Mouse (Mus musculus): ENCODE measurements around the gene Apol7c. TPM values are rescaled to one million over a fixed set of nuclear protein-coding genes. Genes with fewer than 3 reads are reported as not detected.

Apol7c gene
- not detected for polyA plus RNA-seq (2015; fragmentation: Illumina TruSeq; extraction: RNeasy Lipid Tissue Mini Kit (QIAGEN cat#74804); ENCODE audit: low read depth, low replicate concordance)

DNA sequence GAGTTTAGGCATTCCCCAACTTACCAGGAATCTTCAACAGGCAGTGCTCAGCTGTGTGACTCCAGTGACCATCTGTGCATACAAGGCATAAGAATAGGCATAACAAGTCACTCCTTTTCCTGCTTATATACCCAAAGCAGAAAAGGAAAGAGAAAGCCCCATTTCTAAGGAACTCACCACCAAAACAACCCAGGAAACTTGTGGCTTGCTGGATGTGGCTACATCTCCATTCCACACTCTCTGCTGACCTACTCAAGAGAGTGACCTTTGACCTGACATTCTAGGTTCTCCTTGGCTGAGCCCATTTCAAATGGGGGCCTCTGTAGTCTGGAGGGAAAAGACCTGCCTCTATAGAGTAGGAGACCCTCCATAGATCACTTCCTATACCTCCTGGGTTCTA, at the start of gene Apol7c:
Gene Apol7c (minus strand): TSS at position 101 of the 400 bp plus-strand sequence.

DNA sequence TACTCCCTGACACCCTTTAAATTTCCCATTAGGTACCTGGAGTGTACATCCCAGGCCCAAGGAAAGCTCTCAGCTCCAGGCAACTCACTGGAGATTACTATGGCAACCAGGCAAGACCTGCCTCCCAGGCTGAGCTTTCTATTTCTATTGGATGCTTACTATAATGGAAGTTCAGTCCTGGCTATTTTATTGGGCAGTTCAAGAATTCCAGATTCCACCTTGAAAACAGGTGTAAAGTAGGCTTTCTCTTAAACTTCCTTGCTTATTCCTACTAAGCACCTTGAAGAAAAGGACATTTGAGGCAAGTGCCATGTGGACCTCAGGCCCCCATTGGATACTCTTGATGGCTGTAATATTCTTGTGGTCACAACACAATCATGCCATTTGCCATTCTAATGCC, 28.7 kb upstream of the Apol7c start, which contains the start of gene 1700025B11Rik:
Gene 1700025B11Rik (minus strand): TSS at position 101 of the 400 bp plus-strand sequence.

DNA sequence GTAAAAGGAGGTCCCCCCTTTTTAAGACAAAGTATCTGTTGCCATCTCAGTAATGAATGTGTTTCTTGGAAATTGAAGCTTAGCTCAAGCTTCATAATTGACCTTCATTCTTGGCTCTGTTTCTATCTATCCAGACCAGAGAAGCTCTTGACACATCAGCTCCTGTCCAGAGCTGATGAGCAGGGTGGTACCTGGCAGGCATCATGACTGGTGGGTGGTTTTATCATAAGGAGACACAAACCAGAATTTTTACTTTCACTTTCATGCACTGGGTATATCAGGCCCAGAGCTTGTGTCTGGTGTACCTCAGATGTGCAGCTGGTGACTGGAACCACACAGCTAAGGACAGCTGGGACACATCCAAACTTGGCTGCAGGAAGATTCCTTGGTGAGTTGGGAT, 25.1 kb downstream of the Apol7c start, which contains the start of gene Apol11a:
Gene Apol11a (plus strand): TSS at position 306 of the 400 bp plus-strand sequence.

DNA sequence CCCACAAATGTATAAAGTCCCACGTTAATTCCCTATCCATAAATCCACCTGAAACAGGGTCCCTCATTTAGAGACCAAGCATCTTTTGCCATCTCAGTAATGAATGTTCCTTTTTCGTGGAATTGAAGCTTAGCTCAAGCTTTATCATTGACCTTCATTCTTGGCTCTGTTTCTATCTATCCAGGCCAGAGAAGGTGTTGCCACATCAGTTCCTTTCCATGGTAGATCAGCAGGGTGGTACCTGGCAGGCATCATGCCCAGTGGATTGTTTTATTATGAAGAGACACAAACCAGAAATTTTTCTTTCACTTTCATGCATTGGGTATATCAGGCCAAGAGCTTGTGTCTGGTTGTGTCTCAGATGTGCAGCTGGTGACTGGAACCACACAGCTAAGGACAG, 56.4 kb downstream of the Apol7c start, which contains the start of gene Apol10a:
Gene Apol10a (plus strand): TSS at position 355 of the 400 bp plus-strand sequence.

Other genes starting within 250 kb of the Apol7c start
- 132 TPM for gene Rbfox2, start 226.3 kb downstream of the Apol7c start, polyA plus RNA-seq (2015; fragmentation: Illumina TruSeq; extraction: RNeasy Lipid Tissue Mini Kit (QIAGEN cat#74804); ENCODE audit: low read depth, low replicate concordance)
- gene Apol7a, start 134.2 kb downstream of the Apol7c start, polyA plus RNA-seq (2015; fragmentation: Illumina TruSeq; extraction: RNeasy Lipid Tissue Mini Kit (QIAGEN cat#74804); ENCODE audit: low read depth, low replicate concordance), result 0.19 TPM
- gene Apol9a, start 122.2 kb downstream of the Apol7c start, polyA plus RNA-seq (2015; fragmentation: Illumina TruSeq; extraction: RNeasy Lipid Tissue Mini Kit (QIAGEN cat#74804); ENCODE audit: low read depth, low replicate concordance), result 0.39 TPM
- not detected for gene Apol7b, start 85.8 kb downstream of the Apol7c start, polyA plus RNA-seq (2015; fragmentation: Illumina TruSeq; extraction: RNeasy Lipid Tissue Mini Kit (QIAGEN cat#74804); ENCODE audit: low read depth, low replicate concordance)
- gene Apol10a, start 56.3 kb downstream of the Apol7c start, polyA plus RNA-seq (2015; fragmentation: Illumina TruSeq; extraction: RNeasy Lipid Tissue Mini Kit (QIAGEN cat#74804); ENCODE audit: low read depth, low replicate concordance), result not detected
- gene Apol11a, start 25.0 kb downstream of the Apol7c start, polyA plus RNA-seq (2015; fragmentation: Illumina TruSeq; extraction: RNeasy Lipid Tissue Mini Kit (QIAGEN cat#74804); ENCODE audit: low read depth, low replicate concordance), result not detected
- gene 1700025B11Rik, start 28.6 kb upstream of the Apol7c start, polyA plus RNA-seq (2015; fragmentation: Illumina TruSeq; extraction: RNeasy Lipid Tissue Mini Kit (QIAGEN cat#74804); ENCODE audit: low read depth, low replicate concordance), result not detected
- gene Apol10b, start 62.8 kb upstream of the Apol7c start, polyA plus RNA-seq (2015; fragmentation: Illumina TruSeq; extraction: RNeasy Lipid Tissue Mini Kit (QIAGEN cat#74804); ENCODE audit: low read depth, low replicate concordance), result 0.37 TPM
- not detected for gene Gm36245, start 65.9 kb upstream of the Apol7c start, polyA plus RNA-seq (2015; fragmentation: Illumina TruSeq; extraction: RNeasy Lipid Tissue Mini Kit (QIAGEN cat#74804); ENCODE audit: low read depth, low replicate concordance)
- not detected for gene Apol11b, start 110.0 kb upstream of the Apol7c start, polyA plus RNA-seq (2015; fragmentation: Illumina TruSeq; extraction: RNeasy Lipid Tissue Mini Kit (QIAGEN cat#74804); ENCODE audit: low read depth, low replicate concordance)
- not detected for gene Apol7e, start 165.5 kb upstream of the Apol7c start, polyA plus RNA-seq (2015; fragmentation: Illumina TruSeq; extraction: RNeasy Lipid Tissue Mini Kit (QIAGEN cat#74804); ENCODE audit: low read depth, low replicate concordance)
- not detected for gene Apol9b, start 195.7 kb upstream of the Apol7c start, polyA plus RNA-seq (2015; fragmentation: Illumina TruSeq; extraction: RNeasy Lipid Tissue Mini Kit (QIAGEN cat#74804); ENCODE audit: low read depth, low replicate concordance)
- 4.6 TPM for gene Apol8, start 223.7 kb upstream of the Apol7c start, polyA plus RNA-seq (2015; fragmentation: Illumina TruSeq; extraction: RNeasy Lipid Tissue Mini Kit (QIAGEN cat#74804); ENCODE audit: low read depth, low replicate concordance)